Mouse (Mus musculus) heart, postnatal 0 days (tissue): ENCODE results near the gene Olfr522. TPM values are rescaled to one million over a fixed set of nuclear protein-coding genes. Genes with fewer than 3 reads are reported as not detected.

Experiments
- ATAC-seq: fragments of 200-750 bp; cut with Nextera tagmentation; 2 replicates; pipeline ENCODE4 v1.8.0; 2017; ENCODE audit warnings: low read depth, moderate number of reproducible peaks, moderate library complexity; ENCODE audit not compliant: insufficient read depth
- DNase-seq: peaks from one replicate; pipeline ENCODE4 v3.0.0-alpha.2; 2016; ENCODE audit warnings: low spot score
- H3K27ac ChIP-seq: fragments of 300-500 bp; sonication (generic); 2 replicates; pipeline ENCODE4 v1.5.1; 2014; ENCODE audit warnings: low read depth, mild to moderate bottlenecking
- H3K27me3 ChIP-seq: fragments of 300-500 bp; sonication (generic); 2 replicates; pipeline ENCODE4 v1.6.1; 2014; ENCODE audit warnings: low read length, mixed read lengths; ENCODE audit not compliant: control insufficient read depth, insufficient read depth
- H3K36me3 ChIP-seq: fragments of 300-500 bp; sonication (generic); replicated peaks from 2 replicates; pipeline ENCODE4 v1.6.1; 2014; ENCODE audit warnings: low read length, mixed read lengths; ENCODE audit not compliant: control insufficient read depth, insufficient read depth
- H3K4me1 ChIP-seq: fragments of 300-500 bp; sonication (generic); 2 replicates; pipeline ENCODE4 v1.6.1; 2014; ENCODE audit warnings: antibody characterized with exemption; ENCODE audit not compliant: control insufficient read depth, insufficient read depth
- H3K4me2 ChIP-seq: fragments of 300-500 bp; sonication (generic); 2 replicates; pipeline ENCODE4 v1.6.1; 2014; ENCODE audit warnings: low read depth, mild to moderate bottlenecking, low read length, moderate library complexity
- H3K4me3 ChIP-seq: fragments of 300-500 bp; sonication (generic); 2 replicates; pipeline ENCODE4 v1.5.1; 2014; ENCODE audit warnings: low read depth, low read length
- H3K9ac ChIP-seq: fragments of 300-500 bp; sonication (generic); replicated peaks from 2 replicates; pipeline ENCODE4 v1.6.1; 2014; ENCODE audit warnings: low read depth, low read length, mixed read lengths
- H3K9me3 ChIP-seq: fragments of 300-500 bp; sonication (generic); replicated peaks from 2 replicates; pipeline ENCODE4 v1.6.1; 2016; ENCODE audit warnings: low read length; ENCODE audit not compliant: control insufficient read depth
- CTCF ChIP-seq: IDR thresholded peaks from 2 replicates; pipeline ENCODE4 v1.5.1; 2016; ENCODE audit warnings: antibody characterized with exemption, control low read depth, low read depth
- EP300 ChIP-seq: IDR thresholded peaks from 2 replicates; pipeline ENCODE4 v1.6.1; 2016; ENCODE audit warnings: antibody characterized with exemption, low read depth
- WGBS: fragments of 180-500 bp; shearing (Covaris S2); extraction: QIAGEN DNeasy Blood & Tissue Kit; methylation state at CpG from one replicate; pipeline ENCODE4 v1.1.7; 2014; 5-methylcytosine and 5-hydroxymethylcytosine counted together
- polyA plus RNA-seq: library from polyadenylated mRNA; unstranded; fragments of >200 nt; fragmentation: Nextera tagmentation; extraction: Ambion mirVana; gene quantifications from 2 replicates; pipeline ENCODE4 v1.2.1, GENCODE M21; 2015
- total RNA-seq: library from RNA; depleted of rRNA; stranded (reverse); fragments of >200 nt; gene quantifications from 2 replicates; pipeline ENCODE4 v1.2.3, GENCODE M21; 2014; ENCODE audit warnings: low replicate concordance; rRNA removed

Gene Olfr522
- total and polyA plus RNA-seq, 2 experiments from 2014 or later: not detected

- Histone ChIP-seq H3K4me1 (peaks cover 10% of the 10 kb centered on the region; the same call in 1 of the 2 replicates), H3K4me3 (no peak overlapping the region), H3K36me3 (no peaks in the 10 kb centered on the region), H3K9ac (no peak overlapping the region), H3K27me3 (no peaks in the 10 kb centered on the region), H3K9me3 (no peaks in the 10 kb centered on the region), H3K4me2 (no peak overlapping the region), H3K27ac (no peak overlapping the region)
- no peak for ATAC-seq
- WGBS: 79% methylated on average over 2 of the region's 2 CpGs
- no peak for DNase-seq
- no peak for TF ChIP-seq EP300
- no peak for TF ChIP-seq CTCF
Measured at GRCm38 (mm10) chr7:140120484-140120883, 44.1 kb downstream of the Olfr522 start.

DNA sequence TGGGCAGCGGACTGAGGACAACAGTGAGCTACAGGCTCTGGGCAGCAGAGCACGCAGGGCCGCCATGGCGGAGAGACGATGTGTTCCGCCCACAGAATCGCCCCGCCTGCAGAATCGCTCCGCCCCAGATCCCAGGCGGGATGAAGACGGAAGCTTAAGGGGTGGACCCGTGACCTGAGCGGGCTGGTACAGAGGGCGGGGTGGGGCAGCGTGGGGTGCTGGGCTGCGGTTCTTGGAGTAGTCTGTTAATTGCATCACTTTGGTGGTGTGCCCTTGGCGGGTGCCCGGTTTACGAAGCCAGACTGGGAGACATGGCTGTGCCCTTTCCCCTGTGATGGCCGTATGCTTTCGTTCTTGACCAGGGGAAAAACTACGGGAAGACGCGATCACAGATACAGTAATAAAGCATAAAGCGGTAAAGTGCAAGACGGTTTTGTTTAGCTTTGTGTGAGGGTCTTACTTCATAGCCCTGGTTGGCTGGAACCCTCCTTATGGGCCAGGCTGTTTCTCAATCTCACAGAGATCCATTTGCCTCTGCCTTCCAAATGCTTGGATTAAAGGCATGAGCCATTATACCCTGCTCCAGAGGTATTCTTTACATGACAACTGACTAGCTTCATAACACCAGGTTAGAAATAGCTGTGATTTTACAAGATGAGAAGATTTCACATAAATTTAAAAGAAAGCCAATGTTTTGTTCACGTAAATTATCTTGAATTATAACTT lies 48.1 kb downstream of the Olfr522 start, which contains the start of gene Echs1:
Echs1 (minus strand) TSS at position 148 of the 726 bp plus-strand sequence.
- WGBS: 3% methylated on average over 28 of the region's 28 CpGs
- Histone ChIP-seq H3K4me3 (peak within 1 kb of the TSS; percentile 71), H3K9me3 (no peaks in the 10 kb centered on the region), H3K36me3 (peaks cover 16% of the 10 kb centered on the region), H3K27ac (peak within 1 kb of the TSS; percentile 92), H3K4me1 (peaks cover 4% of the 10 kb centered on the region; the same call in 1 of the 2 replicates), H3K4me2 (peak within 1 kb of the TSS; percentile 68), H3K9ac (peak within 1 kb of the TSS; percentile 60), H3K27me3 (no peaks in the 10 kb centered on the region)
- ATAC-seq: peak; percentile 96
- DNase-seq: peak; percentile 95
- TF ChIP-seq CTCF (no peak), EP300 (0 out of 2 replicates have a peak, but pooled peaks have one; percentile 19)

GRCm38 (mm10) chr7:140115583-140116328 lies 48.8 kb downstream of the Olfr522 start, which contains the start of gene Paox:
Gene Paox, plus strand, starts transcription at chr7:140115799.
- peak within 1 kb of the TSS; percentile 92 for H3K27ac ChIP-seq
- TF ChIP-seq CTCF: no peak
- TF ChIP-seq EP300: 0 out of 2 replicates have a peak, but pooled peaks have one; percentile 4
- no peaks in the 10 kb centered on the region for H3K9me3 ChIP-seq
- under 1% methylated on average over 23 of the region's 23 CpGs for WGBS
- peak; percentile 75 for ATAC-seq
- DNase-seq: peak; percentile 84
- peak within 1 kb of the TSS; percentile 71 for H3K4me3 ChIP-seq
- H3K9ac ChIP-seq: peak within 1 kb of the TSS; percentile 60
- H3K36me3 ChIP-seq: peaks cover 22% of the 10 kb centered on the region
- H3K27me3 ChIP-seq: no peaks in the 10 kb centered on the region
- H3K4me1 ChIP-seq: peaks cover 4% of the 10 kb centered on the region; the same call in 1 of the 2 replicates
- peak within 1 kb of the TSS; percentile 68 for H3K4me2 ChIP-seq

DNA sequence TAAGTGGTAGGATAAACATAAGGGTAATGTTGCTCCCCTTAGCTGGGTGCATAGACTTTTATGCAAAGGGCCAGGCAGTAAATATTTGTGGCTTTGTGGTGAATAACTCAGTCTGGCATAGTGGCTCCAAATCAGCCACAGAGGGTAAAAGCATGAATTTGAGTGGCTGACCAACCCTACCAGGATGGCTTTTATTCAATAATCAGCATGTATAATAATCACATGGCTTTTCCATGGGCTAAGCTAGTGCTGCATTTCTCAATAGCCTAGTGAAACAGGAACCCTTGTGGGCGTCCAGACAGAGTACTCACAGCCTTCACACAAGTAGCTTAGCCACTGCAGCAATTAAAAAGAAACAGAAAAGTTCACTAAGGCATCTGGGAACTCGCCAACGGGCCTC lies 52.6 kb downstream of the Olfr522 start:
- 52% methylated on average over 3 of the region's 3 CpGs for WGBS
- Histone ChIP-seq H3K36me3 (peaks cover 59% of the 10 kb centered on the region), H3K9me3 (no peaks in the 10 kb centered on the region), H3K4me1 (peaks cover 1% of the 10 kb centered on the region; the same call in 1 of the 2 replicates), H3K9ac (no peak overlapping the region), H3K27ac (no peak overlapping the region), H3K4me2 (no peak overlapping the region), H3K4me3 (no peak overlapping the region), H3K27me3 (no peaks in the 10 kb centered on the region)
- ATAC-seq (no peak), DNase-seq (no peak)
- no peak for TF ChIP-seq EP300
- TF ChIP-seq CTCF: no peak

Other genes starting within 250 kb of the Olfr522 start
- gene Utf1, start 221.0 kb downstream of the Olfr522 start, total RNA-seq: not detected in 2 replicates
- gene Utf1, start 221.0 kb downstream of the Olfr522 start, polyA plus RNA-seq: not detected in 2 replicates
- not detected in 2 replicates for gene 6430531B16Rik, start 186.0 kb downstream of the Olfr522 start, total RNA-seq
- gene 6430531B16Rik, start 186.0 kb downstream of the Olfr522 start, polyA plus RNA-seq: 0.23 TPM in 1 of 2 replicates, not detected in the other
- gene Adam8, start 172.2 kb downstream of the Olfr522 start, total RNA-seq: 5.4 and 83.4 TPM in 2 replicates
- 0.31 and 1.2 TPM in 2 replicates for gene Adam8, start 172.2 kb downstream of the Olfr522 start, polyA plus RNA-seq
- gene Zfp511, start 128.4 kb downstream of the Olfr522 start, total RNA-seq: 23.6 and 44.3 TPM in 2 replicates
- gene Zfp511, start 128.4 kb downstream of the Olfr522 start, polyA plus RNA-seq: 22.9 and 23.9 TPM in 2 replicates
- gene Tubgcp2, start 128.1 kb downstream of the Olfr522 start, total RNA-seq: 28.2 and 53.1 TPM in 2 replicates
- gene Tubgcp2, start 128.1 kb downstream of the Olfr522 start, polyA plus RNA-seq: 21.8 and 24.5 TPM in 2 replicates
- gene Msx3, start 115.7 kb downstream of the Olfr522 start, total RNA-seq: not detected in 2 replicates
- gene Msx3, start 115.7 kb downstream of the Olfr522 start, polyA plus RNA-seq: not detected in 2 replicates
- 1.9 and 4.1 TPM in 2 replicates for gene Caly, start 82.2 kb downstream of the Olfr522 start, total RNA-seq
- gene Caly, start 82.2 kb downstream of the Olfr522 start, polyA plus RNA-seq: 0.40 and 0.70 TPM in 2 replicates
- not detected in 2 replicates for gene Prap1, start 71.4 kb downstream of the Olfr522 start, total RNA-seq
- 0.27 and 0.33 TPM in 2 replicates for gene Prap1, start 71.4 kb downstream of the Olfr522 start, polyA plus RNA-seq
- 64.2 and 79.4 TPM in 2 replicates for gene Fuom, start 62.3 kb downstream of the Olfr522 start, total RNA-seq
- 158 and 164 TPM in 2 replicates for gene Fuom, start 62.3 kb downstream of the Olfr522 start, polyA plus RNA-seq
- 8.1 and 11.8 TPM in 2 replicates for gene Paox, start 49.0 kb downstream of the Olfr522 start, total RNA-seq
- gene Paox, start 49.0 kb downstream of the Olfr522 start, polyA plus RNA-seq: 8.5 and 8.7 TPM in 2 replicates
- 265 and 332 TPM in 2 replicates for gene Echs1, start 48.3 kb downstream of the Olfr522 start, total RNA-seq
- 344 and 349 TPM in 2 replicates for gene Echs1, start 48.3 kb downstream of the Olfr522 start, polyA plus RNA-seq
- gene Mtg1, start 27.2 kb downstream of the Olfr522 start, total RNA-seq: 9.2 and 53.7 TPM in 2 replicates
- gene Mtg1, start 27.2 kb downstream of the Olfr522 start, polyA plus RNA-seq: 31.2 and 33.1 TPM in 2 replicates
- 0.61 TPM in 1 of 2 replicates, not detected in the other for gene Sprn, start 9.9 kb downstream of the Olfr522 start, total RNA-seq
- 0.16 and 0.25 TPM in 2 replicates for gene Sprn, start 9.9 kb downstream of the Olfr522 start, polyA plus RNA-seq
- not detected in 2 replicates for gene Olfr523, start 8.5 kb upstream of the Olfr522 start, total RNA-seq
- gene Olfr523, start 8.5 kb upstream of the Olfr522 start, polyA plus RNA-seq: not detected in 2 replicates
- gene Olfr524, start 41.2 kb upstream of the Olfr522 start, total RNA-seq: not detected in 2 replicates
- gene Olfr524, start 41.2 kb upstream of the Olfr522 start, polyA plus RNA-seq: not detected in 2 replicates
- 2.4 TPM in 1 of 2 replicates, not detected in the other for gene Cd163l1, start 53.5 kb upstream of the Olfr522 start, total RNA-seq
- not detected in 2 replicates for gene Cd163l1, start 53.5 kb upstream of the Olfr522 start, polyA plus RNA-seq
- gene 5830411N06Rik, start 82.5 kb upstream of the Olfr522 start, total RNA-seq: 0.35 TPM in 1 of 2 replicates, not detected in the other
- not detected in 2 replicates for gene 5830411N06Rik, start 82.5 kb upstream of the Olfr522 start, polyA plus RNA-seq
- gene Olfr525, start 156.1 kb upstream of the Olfr522 start, total RNA-seq: not detected in 2 replicates
- not detected in 2 replicates for gene Olfr525, start 156.1 kb upstream of the Olfr522 start, polyA plus RNA-seq
- not detected in 2 replicates for gene Olfr527, start 169.3 kb upstream of the Olfr522 start, total RNA-seq
- gene Olfr527, start 169.3 kb upstream of the Olfr522 start, polyA plus RNA-seq: not detected in 2 replicates
- not detected in 2 replicates for gene Olfr60, start 196.9 kb upstream of the Olfr522 start, total RNA-seq
- not detected in 2 replicates for gene Olfr60, start 196.9 kb upstream of the Olfr522 start, polyA plus RNA-seq
- gene Olfr530, start 211.6 kb upstream of the Olfr522 start, total RNA-seq: not detected in 2 replicates
- gene Olfr530, start 211.6 kb upstream of the Olfr522 start, polyA plus RNA-seq: not detected in 2 replicates
- gene Olfr531, start 238.2 kb upstream of the Olfr522 start, total RNA-seq: not detected in 2 replicates
- not detected in 2 replicates for gene Olfr531, start 238.2 kb upstream of the Olfr522 start, polyA plus RNA-seq